Mouse (Mus musculus): Measurements from ENCODE around the gene Sec14l4. TPM values are rescaled to one million over a fixed set of nuclear protein-coding genes. Genes with fewer than 3 reads are reported as not detected.

Gene Sec14l4
- polyA plus RNA-seq (2012; fragmentation: generic; extraction: Trizol), result not detected

GRCm38 (mm10) chr11:4031126-4031941 lies at the start of gene Sec14l4:
Sec14l4 (plus strand) TSS chr11:4031462.

GRCm38 (mm10) chr11:3983291-3983862 lies 47.9 kb upstream of the Sec14l4 start, which contains the start of gene Gal3st1:
Gal3st1 (plus strand) TSS chr11:3983636.

GRCm38 (mm10) chr11:4064627-4065122 lies 33.4 kb downstream of the Sec14l4 start, which contains the start of gene Sec14l3:
Sec14l3 (plus strand) TSS chr11:4064841.

GRCm38 (mm10) chr11:4095171-4096053 lies 64.2 kb downstream of the Sec14l4 start, which contains the start of gene Mtfp1:
Mtfp1 (minus strand) TSS chr11:4095445.

Other genes with a start within 250 kb of the Sec14l4 start
- gene Osbp2, start 167.6 kb upstream of the Sec14l4 start, polyA plus RNA-seq (2012; fragmentation: generic; extraction: Trizol), result under 1 TPM; 0.09 to 0.41 TPM
- under 1 TPM; 0.04 to 0.05 TPM for gene 4921536K21Rik, start 136.4 kb upstream of the Sec14l4 start, polyA plus RNA-seq (2012; fragmentation: generic; extraction: Trizol)
- gene Dusp18, start 136.2 kb upstream of the Sec14l4 start, polyA plus RNA-seq (2012; fragmentation: generic; extraction: Trizol), result 1 to 10 TPM in 1 of 2 experiments, under 1 TPM in 1; 0.91 to 3.1 TPM
- gene Slc35e4, start 116.8 kb upstream of the Sec14l4 start, polyA plus RNA-seq (2012; fragmentation: generic; extraction: Trizol), result 10 to 100 TPM; 28.4 to 53.4 TPM
- gene Tcn2, start 99.3 kb upstream of the Sec14l4 start, polyA plus RNA-seq (2012; fragmentation: generic; extraction: Trizol), result 1 to 10 TPM in 1 of 2 experiments, under 1 TPM in 1; 0.98 to 9.1 TPM
- gene Pes1, start 67.5 kb upstream of the Sec14l4 start, polyA plus RNA-seq (2012; fragmentation: generic; extraction: Trizol), result 10 to 100 TPM; 53.4 to 95.8 TPM
- gene 4930556J24Rik, start 54.7 kb upstream of the Sec14l4 start, polyA plus RNA-seq (2012; fragmentation: generic; extraction: Trizol), result under 1 TPM; 0.02 to 0.05 TPM
- gene Gal3st1, start 47.8 kb upstream of the Sec14l4 start, polyA plus RNA-seq (2012; fragmentation: generic; extraction: Trizol), result under 1 TPM; 0.02 to 0.17 TPM
- not detected for gene Sec14l3, start 33.4 kb downstream of the Sec14l4 start, polyA plus RNA-seq (2012; fragmentation: generic; extraction: Trizol)
- gene Mtfp1, start 64.0 kb downstream of the Sec14l4 start, polyA plus RNA-seq (2012; fragmentation: generic; extraction: Trizol), result 1 to 10 TPM in 1 of 2 experiments, under 1 TPM in 1; 0.39 to 1.1 TPM
- gene Sec14l2, start 92.0 kb downstream of the Sec14l4 start, polyA plus RNA-seq (2012; fragmentation: generic; extraction: Trizol), result under 1 TPM; 0.05 to 0.20 TPM
- 10 to 100 TPM in 1 of 2 experiments, 1 to 10 TPM in 1; 8.1 to 38.3 TPM for gene Rnf215, start 103.7 kb downstream of the Sec14l4 start, polyA plus RNA-seq (2012; fragmentation: generic; extraction: Trizol)
- gene Ccdc157, start 128.8 kb downstream of the Sec14l4 start, polyA plus RNA-seq (2012; fragmentation: generic; extraction: Trizol), result 10 to 100 TPM in 1 of 2 experiments, 1 to 10 TPM in 1; 1.4 to 11.9 TPM
- 10 to 100 TPM; 33.7 to 44.0 TPM for gene Sf3a1, start 128.9 kb downstream of the Sec14l4 start, polyA plus RNA-seq (2012; fragmentation: generic; extraction: Trizol)
- gene Tbc1d10a, start 155.3 kb downstream of the Sec14l4 start, polyA plus RNA-seq (2012; fragmentation: generic; extraction: Trizol), result 10 to 100 TPM; 20.9 to 44.1 TPM
- gene Castor1, start 186.8 kb downstream of the Sec14l4 start, polyA plus RNA-seq (2012; fragmentation: generic; extraction: Trizol), result 1 to 10 TPM; 1.7 to 3.0 TPM
- not detected for gene Osm, start 205.0 kb downstream of the Sec14l4 start, polyA plus RNA-seq (2012; fragmentation: generic; extraction: Trizol)
- under 1 TPM; 0.62 to 0.68 TPM for gene Lif, start 226.1 kb downstream of the Sec14l4 start, polyA plus RNA-seq (2012; fragmentation: generic; extraction: Trizol)

Data from C3H10T1/2 (cell line).